Mouse (Mus musculus) intestine, postnatal 0 days (tissue): ENCODE measurements at regions not wholly inside any gene's neighbourhood (a gene's known extent, or its start where the extent isn't known, plus 50 kb on each side); places are given as distances from the start of the nearest gene placed in this dataset.

Experiments used
- ATAC-seq: fragments of 200-750 bp; cut with Nextera tagmentation; 2 replicates; pipeline ENCODE4 v1.8.0; 2017; ENCODE audit warnings: mild to moderate bottlenecking, moderate TSS enrichment, moderate library complexity
- H3K27ac ChIP-seq: fragments of 300-500 bp; sonication (generic); 2 replicates; pipeline ENCODE4 v1.5.1; 2014; ENCODE audit warnings: mild to moderate bottlenecking, low read depth, low read length, moderate library complexity
- H3K27me3 ChIP-seq: fragments of 300-500 bp; sonication (generic); replicated peaks from 2 replicates; pipeline ENCODE4 v1.6.1; 2014; ENCODE audit warnings: low read length, mixed read lengths; ENCODE audit not compliant: control insufficient read depth, insufficient read depth
- H3K36me3 ChIP-seq: fragments of 300-500 bp; sonication (generic); 2 replicates; pipeline ENCODE4 v1.6.1; 2014; ENCODE audit warnings: mild to moderate bottlenecking, moderate library complexity; ENCODE audit not compliant: control insufficient read depth, insufficient read depth
- H3K4me1 ChIP-seq: fragments of 300-500 bp; sonication (generic); replicated peaks from 2 replicates; pipeline ENCODE4 v1.6.1; 2014; ENCODE audit warnings: antibody characterized with exemption, low read length, mixed read lengths; ENCODE audit not compliant: control insufficient read depth, insufficient read depth
- H3K4me2 ChIP-seq: fragments of 300-500 bp; sonication (generic); replicated peaks from 2 replicates; pipeline ENCODE4 v1.6.1; 2014; ENCODE audit warnings: low read depth, mild to moderate bottlenecking, moderate library complexity
- H3K4me3 ChIP-seq: fragments of 300-500 bp; sonication (generic); 2 replicates; pipeline ENCODE4 v1.5.1; 2014; ENCODE audit warnings: low read depth, low read length
- H3K9ac ChIP-seq: fragments of 300-500 bp; sonication (generic); 2 replicates; pipeline ENCODE4 v1.6.1; 2014; ENCODE audit warnings: mild to moderate bottlenecking, low read depth, low read length
- H3K9me3 ChIP-seq: fragments of 300-500 bp; sonication (generic); 2 replicates; pipeline ENCODE4 v1.6.1; 2016; ENCODE audit warnings: mixed run types; ENCODE audit not compliant: control insufficient read depth
- CTCF ChIP-seq: sonication (generic); IDR thresholded peaks from 2 replicates; pipeline ENCODE4 v1.5.1; 2016; ENCODE audit warnings: low read depth, mild to moderate bottlenecking, control low read depth, antibody characterized with exemption, moderate library complexity
- WGBS: fragments of 180-500 bp; shearing (Covaris S2); extraction: QIAGEN DNeasy Blood & Tissue Kit; methylation state at CpG from one replicate; pipeline ENCODE4 v1.1.7; 2014; 5-methylcytosine and 5-hydroxymethylcytosine counted together

DNA sequence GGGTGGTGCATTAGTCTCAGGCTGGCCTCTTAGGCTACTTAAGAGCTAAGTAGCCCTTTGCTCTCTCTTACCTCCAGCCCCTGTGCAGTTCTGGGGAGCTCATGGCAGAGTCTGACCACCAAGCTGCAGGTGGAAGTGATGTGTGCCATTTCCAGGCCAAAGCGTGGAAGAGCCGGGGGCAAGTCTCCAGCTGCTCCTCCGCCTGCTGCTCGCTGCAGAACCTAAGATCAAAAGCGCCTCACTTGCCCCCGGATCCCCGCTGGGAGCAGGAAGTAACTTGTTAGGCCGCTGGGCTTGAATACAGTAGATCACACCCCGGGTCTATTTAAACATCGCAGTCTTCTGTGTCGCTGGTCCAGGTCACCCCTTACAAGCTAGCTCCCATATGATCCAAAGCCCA lies 246.8 kb upstream of the Prox1 start:
- no peak for ATAC-seq
- WGBS = 22% methylated on average over 11 of the region's 11 CpGs

GRCm38 (mm10) chr1:190411756-190412155 lies 241.2 kb upstream of the Prox1 start:
- Histone ChIP-seq H3K9me3 (no peaks in the 10 kb centered on the region), H3K4me3 (no peak overlapping the region), H3K4me2 (no peak overlapping the region), H3K4me1 (no peaks in the 10 kb centered on the region), H3K36me3 (no peaks in the 10 kb centered on the region), H3K27ac (no peak overlapping the region), H3K27me3 (no peaks in the 10 kb centered on the region), H3K9ac (no peak overlapping the region)
- TF ChIP-seq CTCF = no peak
- ATAC-seq = no peak
- 88% methylated on average over 5 of the region's 5 CpGs for WGBS

More for the DNA sequence above, 246.8 kb upstream of the Prox1 start:
- Histone ChIP-seq H3K36me3 (no peaks in the 10 kb centered on the region), H3K4me1 (no peaks in the 10 kb centered on the region), H3K4me3 (no peak overlapping the region), H3K4me2 (no peak overlapping the region), H3K9ac (no peak overlapping the region), H3K27ac (no peak overlapping the region), H3K27me3 (no peaks in the 10 kb centered on the region), H3K9me3 (no peaks in the 10 kb centered on the region)
- TF ChIP-seq CTCF = no peak

- Histone ChIP-seq H3K9me3 (no peaks in the 10 kb centered on the region), H3K27ac (no peak overlapping the region), H3K36me3 (no peaks in the 10 kb centered on the region), H3K4me2 (no peak overlapping the region), H3K9ac (no peak overlapping the region), H3K4me3 (no peak overlapping the region), H3K27me3 (no peaks in the 10 kb centered on the region), H3K4me1 (no peaks in the 10 kb centered on the region)
- no peak for ATAC-seq
- 54% methylated on average over 12 of the region's 12 CpGs for WGBS
- TF ChIP-seq CTCF = no peak
Observed at GRCm38 (mm10) chr1:190403335-190403734, 232.8 kb upstream of the Prox1 start.

DNA sequence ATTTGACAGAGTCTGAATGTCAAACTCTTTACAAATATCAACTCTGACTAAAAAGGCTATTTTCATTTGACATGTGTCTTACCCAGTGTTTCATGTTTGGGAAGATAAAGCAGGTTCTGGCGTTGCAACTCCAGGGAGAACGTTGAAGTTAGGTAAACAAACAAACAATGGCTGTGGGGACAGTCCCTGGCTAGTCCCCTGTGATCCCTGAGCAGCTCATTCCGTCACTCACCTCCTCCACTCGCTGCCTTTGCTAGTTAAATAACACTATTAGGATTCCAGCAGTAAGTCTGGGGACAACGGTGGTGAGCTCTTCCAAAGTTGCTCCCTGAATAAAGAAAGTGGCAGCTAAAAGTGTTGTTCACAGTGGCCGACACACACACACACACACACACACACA lies 227.8 kb upstream of the Prox1 start:
- H3K27me3 ChIP-seq = no peaks in the 10 kb centered on the region
- no peak overlapping the region for H3K4me2 ChIP-seq
- no peak for TF ChIP-seq CTCF
- no peak for ATAC-seq
- no peak overlapping the region for H3K4me3 ChIP-seq
- H3K4me1 ChIP-seq = no peaks in the 10 kb centered on the region
- H3K27ac ChIP-seq = no peak overlapping the region
- no peak overlapping the region for H3K9ac ChIP-seq
- no peaks in the 10 kb centered on the region for H3K36me3 ChIP-seq
- no peaks in the 10 kb centered on the region for H3K9me3 ChIP-seq
- 35% methylated on average over 6 of the region's 6 CpGs for WGBS

DNA sequence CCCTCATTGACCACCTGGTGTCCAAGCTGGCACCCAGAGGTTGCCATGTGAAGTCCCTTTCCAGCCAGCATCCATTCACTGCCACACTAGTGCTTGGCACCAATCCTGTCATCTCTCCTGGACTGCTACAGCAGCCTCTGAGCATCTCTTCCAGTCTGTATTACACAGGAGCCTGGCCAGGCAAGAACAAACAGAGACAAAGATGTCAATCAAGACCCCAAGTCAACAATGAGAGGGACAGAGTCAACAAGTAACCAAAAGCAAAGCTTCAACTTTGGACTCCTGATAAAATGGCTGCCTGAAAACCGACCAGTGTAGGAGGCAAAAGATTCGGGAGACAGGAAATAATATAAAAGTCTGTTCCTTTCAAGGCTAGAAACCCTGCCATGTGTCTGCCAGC lies 227.3 kb upstream of the Prox1 start:
- H3K9ac ChIP-seq = no peak overlapping the region
- H3K27me3 ChIP-seq = no peaks in the 10 kb centered on the region
- no peak for ATAC-seq
- no peaks in the 10 kb centered on the region for H3K9me3 ChIP-seq
- no peak overlapping the region for H3K4me2 ChIP-seq
- H3K4me1 ChIP-seq = no peaks in the 10 kb centered on the region
- no peak overlapping the region for H3K4me3 ChIP-seq
- no peak for TF ChIP-seq CTCF
- 28% methylated on average over 2 of the region's 2 CpGs for WGBS
- no peaks in the 10 kb centered on the region for H3K36me3 ChIP-seq
- H3K27ac ChIP-seq = no peak overlapping the region

DNA sequence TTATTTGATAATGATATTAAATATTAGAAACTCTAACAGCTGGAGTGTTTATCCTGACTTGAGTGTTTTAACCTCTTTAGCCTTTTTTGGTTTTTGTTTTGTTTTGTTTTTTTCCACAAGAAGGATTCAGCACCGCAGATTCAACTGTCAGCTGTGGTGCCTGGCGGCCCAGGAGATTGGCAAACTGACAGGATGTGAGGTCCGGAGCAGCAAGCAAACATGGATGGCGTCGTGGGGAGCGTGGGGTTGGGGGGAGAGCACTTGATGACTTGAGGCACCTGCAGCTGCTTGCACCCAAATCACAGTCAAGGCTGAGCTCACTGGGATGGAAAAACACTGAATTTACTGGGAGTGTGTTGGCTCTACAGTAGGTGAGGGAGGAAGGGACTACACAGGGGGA lies 222.5 kb upstream of the Prox1 start:
- WGBS = 47% methylated on average over 6 of the region's 6 CpGs
- H3K4me2 ChIP-seq = no peak overlapping the region
- no peak overlapping the region for H3K4me3 ChIP-seq
- H3K4me1 ChIP-seq = no peaks in the 10 kb centered on the region
- H3K9me3 ChIP-seq = no peaks in the 10 kb centered on the region
- H3K9ac ChIP-seq = no peak overlapping the region
- H3K27me3 ChIP-seq = no peaks in the 10 kb centered on the region
- no peak for ATAC-seq
- no peaks in the 10 kb centered on the region for H3K36me3 ChIP-seq
- H3K27ac ChIP-seq = no peak overlapping the region
- TF ChIP-seq CTCF = no peak

- Histone ChIP-seq H3K36me3 (no peaks in the 10 kb centered on the region), H3K27ac (no peak overlapping the region), H3K27me3 (no peaks in the 10 kb centered on the region), H3K9me3 (no peaks in the 10 kb centered on the region), H3K4me1 (no peaks in the 10 kb centered on the region), H3K9ac (no peak overlapping the region), H3K4me2 (no peak overlapping the region), H3K4me3 (no peak overlapping the region)
- no peak for ATAC-seq
- no peak for TF ChIP-seq CTCF
- 50% methylated on average over 4 of the region's 4 CpGs for WGBS
Observed at GRCm38 (mm10) chr1:190388853-190389252, 218.3 kb upstream of the Prox1 start.
